ENCODE assay signal across 21 mouse cellular contexts in the genomic region with DNA sequence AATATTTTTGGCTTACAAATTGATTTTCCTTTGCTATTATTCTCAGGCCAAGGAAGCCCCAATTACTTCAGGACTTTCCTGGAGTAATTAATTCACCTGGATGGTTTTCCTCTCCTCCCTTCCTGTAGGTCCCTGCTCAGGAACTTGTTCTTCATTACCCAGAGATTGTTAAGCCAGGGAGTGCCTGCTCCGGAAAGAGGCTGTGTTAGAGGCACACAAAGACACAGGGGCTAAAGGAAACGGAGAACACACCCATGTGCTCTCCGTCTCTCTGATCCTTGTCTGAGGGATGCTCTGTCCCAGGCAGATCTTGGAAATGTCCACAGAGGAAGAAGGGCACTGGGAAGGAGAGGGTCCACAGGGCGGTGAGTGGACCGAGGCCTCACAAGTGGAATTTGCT.
DNase-seq lines count a peak whose midpoint lies in the region; ATAC-seq and TF ChIP-seq lines count a peak whose summit lies in the region.
"Had no signal": no experiment of that assay in that cellular context is flagged by ENCODE, and none has a peak within 500 bp of the region (broad histone marks: within the 10 kb centered on the region; RNA-seq: fewer than 3 reads in every experiment).

No protein-coding gene starts in this region.

- ATAC-seq in kidney, embryonic 15.5 days (replicated peaks; ENCODE audit: low FRiP score): no peak
- ATAC-seq in forebrain, postnatal 0 days: no peak
- ATAC-seq: forebrain, embryonic 15.5 days; inflammation-experienced regulatory T-cells, adult 6 months had no signal

- no peak overlapping the region for H3K4me3 ChIP-seq in heart, adult 2 months
- no peak overlapping the region for H3K4me3 ChIP-seq in kidney, adult 2 months (ENCODE audit: insufficient read depth, low read depth, low read length)
- H3K4me3 ChIP-seq in kidney, embryonic 15.5 days (replicated peaks): no peak overlapping the region
- no peak overlapping the region for H3K4me3 ChIP-seq in forebrain, postnatal 0 days (ENCODE audit: low read depth, low read length)
- H3K4me3 ChIP-seq: embryonic facial prominence, embryonic 10.5 days; forebrain, embryonic 15.5 days; hindbrain, embryonic 13.5 days; liver, embryonic 13.5 days; midbrain, embryonic 12.5 days; neural tube, embryonic 15.5 days; stomach, embryonic 15.5 days had no signal

- no peaks in the 10 kb centered on the region for H3K9me3 ChIP-seq in kidney, embryonic 15.5 days (replicated peaks)
- no peaks in the 10 kb centered on the region for H3K9me3 ChIP-seq in forebrain, postnatal 0 days (ENCODE audit: low read length)
- H3K9me3 ChIP-seq: embryonic facial prominence, embryonic 10.5 days; forebrain, embryonic 15.5 days; hindbrain, embryonic 13.5 days; liver, embryonic 13.5 days; midbrain, embryonic 12.5 days; neural tube, embryonic 15.5 days; stomach, embryonic 15.5 days had no signal

- TF ChIP-seq CTCF in heart, adult 2 months (IDR thresholded peaks at IDR 0.05): no peak
- no peak for TF ChIP-seq CTCF in kidney, adult 2 months (conservative IDR thresholded peaks at IDR 0.05; ENCODE audit: insufficient read depth, insufficient read length, low read depth, low read length)
- TF ChIP-seq CTCF in forebrain, postnatal 0 days (IDR thresholded peaks at IDR 0.05; ENCODE audit: low read depth): no peak

- TF ChIP-seq EP300 in heart, adult 2 months (IDR thresholded peaks at IDR 0.05; ENCODE audit: insufficient read depth, low read depth, low read length): 0 out of 2 replicates have a peak, but pooled peaks have one; percentile 6

- intact Hi-C loops in heart, adult 2 months (cut with DNase I): loop anchor here (5.0 kb wide), 1 partner anchor 33 kb away; no protein-coding TSS in a partner anchor
- intact Hi-C loops in heart, postnatal 14 days (cut with DNase I): no loop called here

- peak; percentile 15 to 25 for DNase-seq in heart, adult 2 months
- DNase-seq in heart, postnatal 14 days: no peak
- peak; percentile 71 for DNase-seq in kidney, adult 2 months
- peak; percentile 24 for DNase-seq in lung, postnatal 10 days
- DNase-seq in lung, postnatal 25 days (ENCODE audit: low spot score): no peak
- peak; percentile 13 to 53 for DNase-seq in kidney, postnatal 36 days
- DNase-seq in forebrain, postnatal 0 days: no peak
- DNase-seq: cerebellum, adult 11 months; cerebellum, adult 9-11 months; gastrocnemius, postnatal 25 days; liver, embryonic 13.5 days; lung, embryonic 14.5 days; thymus, adult 2 months had no signal

- H3K27me3 ChIP-seq in heart, adult 2 months (ENCODE audit: control insufficient read depth, insufficient read depth, low read length): no peaks in the 10 kb centered on the region
- no peaks in the 10 kb centered on the region for H3K27me3 ChIP-seq in kidney, adult 2 months (replicated peaks; ENCODE audit: control insufficient read depth, insufficient read depth, low read length)
- no peaks in the 10 kb centered on the region for H3K27me3 ChIP-seq in kidney, embryonic 15.5 days
- H3K27me3 ChIP-seq in forebrain, postnatal 0 days (ENCODE audit: insufficient read depth, low read length): no peaks in the 10 kb centered on the region
- H3K27me3 ChIP-seq: forebrain, embryonic 15.5 days; hindbrain, embryonic 13.5 days; liver, embryonic 13.5 days; midbrain, embryonic 12.5 days; neural tube, embryonic 15.5 days; stomach, embryonic 15.5 days had no signal

- 70% methylated on average over 5 of the region's 5 CpGs for WGBS in heart, adult 2 months
- 76% methylated on average over 5 of the region's 5 CpGs for WGBS in kidney, adult 2 months
- 76% methylated on average over 5 of the region's 5 CpGs for WGBS in kidney, embryonic 15.5 days
- 90% methylated on average over 5 of the region's 5 CpGs for WGBS in forebrain, postnatal 0 days

- H3K4me1 ChIP-seq in heart, adult 2 months (ENCODE audit: control insufficient read depth, insufficient read depth, low read length): peaks cover 4% of the 10 kb centered on the region; the same call in 1 of the 2 replicates
- no peaks in the 10 kb centered on the region for H3K4me1 ChIP-seq in kidney, adult 2 months (ENCODE audit: control insufficient read depth, insufficient read depth, low read length)
- H3K4me1 ChIP-seq in kidney, embryonic 15.5 days: peaks cover 8% of the 10 kb centered on the region
- no peaks in the 10 kb centered on the region for H3K4me1 ChIP-seq in forebrain, postnatal 0 days (ENCODE audit: insufficient read depth)
- H3K4me1 ChIP-seq: forebrain, embryonic 15.5 days; hindbrain, embryonic 13.5 days; midbrain, embryonic 12.5 days; neural tube, embryonic 15.5 days; stomach, embryonic 15.5 days had no signal

- no peak overlapping the region for H3K27ac ChIP-seq in heart, adult 2 months
- H3K27ac ChIP-seq in kidney, adult 2 months (ENCODE audit: insufficient read depth, low read depth, low read length): no peak overlapping the region
- no peak overlapping the region for H3K27ac ChIP-seq in kidney, embryonic 15.5 days
- no peak overlapping the region for H3K27ac ChIP-seq in forebrain, postnatal 0 days (ENCODE audit: low read depth, low read length)
- H3K27ac ChIP-seq: embryonic facial prominence, embryonic 10.5 days; forebrain, embryonic 15.5 days; hindbrain, embryonic 13.5 days; liver, embryonic 13.5 days; midbrain, embryonic 12.5 days; neural tube, embryonic 15.5 days; stomach, embryonic 15.5 days had no signal

- H3K4me2 ChIP-seq in kidney, embryonic 15.5 days: no peak overlapping the region
- no peak overlapping the region for H3K4me2 ChIP-seq in forebrain, postnatal 0 days (ENCODE audit: low read depth)
- H3K4me2 ChIP-seq: forebrain, embryonic 15.5 days; hindbrain, embryonic 13.5 days; liver, embryonic 13.5 days; lung, embryonic 14.5 days; midbrain, embryonic 12.5 days; neural tube, embryonic 15.5 days; stomach, embryonic 15.5 days had no signal

- no peak overlapping the region for H3K9ac ChIP-seq in heart, adult 2 months (ENCODE audit: low read depth, low read length)
- no peak overlapping the region for H3K9ac ChIP-seq in kidney, embryonic 15.5 days
- H3K9ac ChIP-seq in forebrain, postnatal 0 days: no peak overlapping the region
- H3K9ac ChIP-seq: forebrain, embryonic 15.5 days; hindbrain, embryonic 13.5 days; liver, embryonic 13.5 days; lung, embryonic 14.5 days; midbrain, embryonic 12.5 days; neural tube, embryonic 15.5 days; stomach, embryonic 15.5 days had no signal

- H3K79me2 ChIP-seq in heart, adult 2 months (replicated peaks; ENCODE audit: control insufficient read depth, insufficient read depth, low read length): no peaks in the 10 kb centered on the region

- TF ChIP-seq POLR2A in heart, adult 2 months (IDR thresholded peaks at IDR 0.05; ENCODE audit: insufficient read depth, low read depth, low read length): no peak
- TF ChIP-seq POLR2A in kidney, adult 2 months (IDR thresholded peaks at IDR 0.05; ENCODE audit: low read depth, low read length): no peak

- no peaks in the 10 kb centered on the region for H3K36me3 ChIP-seq in heart, adult 2 months (ENCODE audit: control insufficient read depth, insufficient read depth, low read length)
- H3K36me3 ChIP-seq in kidney, adult 2 months (ENCODE audit: control insufficient read depth, insufficient read depth, low read length): no peaks in the 10 kb centered on the region
- no peaks in the 10 kb centered on the region for H3K36me3 ChIP-seq in kidney, embryonic 15.5 days
- no peaks in the 10 kb centered on the region for H3K36me3 ChIP-seq in forebrain, postnatal 0 days (ENCODE audit: insufficient read depth)
- H3K36me3 ChIP-seq: embryonic facial prominence, embryonic 10.5 days; forebrain, embryonic 15.5 days; hindbrain, embryonic 13.5 days; liver, embryonic 13.5 days; midbrain, embryonic 12.5 days; neural tube, embryonic 15.5 days; stomach, embryonic 15.5 days had no signal

Comparison
In these comparisons a context has a peak if more than half of its experiments do, and no peak if none do; other contexts are left out.
1. DNase-seq: peak in heart, adult 2 months (2 of 2), kidney, adult 2 months (single experiment), lung, postnatal 10 days (single experiment) and kidney, postnatal 36 days (2 of 2); none in heart, postnatal 14 days (0 of 2), lung, postnatal 25 days (single experiment) and forebrain, postnatal 0 days (single experiment).